Mouse (Mus musculus): ENCODE measurements around the gene A830005F24Rik.

A830005F24Rik gene

DNA sequence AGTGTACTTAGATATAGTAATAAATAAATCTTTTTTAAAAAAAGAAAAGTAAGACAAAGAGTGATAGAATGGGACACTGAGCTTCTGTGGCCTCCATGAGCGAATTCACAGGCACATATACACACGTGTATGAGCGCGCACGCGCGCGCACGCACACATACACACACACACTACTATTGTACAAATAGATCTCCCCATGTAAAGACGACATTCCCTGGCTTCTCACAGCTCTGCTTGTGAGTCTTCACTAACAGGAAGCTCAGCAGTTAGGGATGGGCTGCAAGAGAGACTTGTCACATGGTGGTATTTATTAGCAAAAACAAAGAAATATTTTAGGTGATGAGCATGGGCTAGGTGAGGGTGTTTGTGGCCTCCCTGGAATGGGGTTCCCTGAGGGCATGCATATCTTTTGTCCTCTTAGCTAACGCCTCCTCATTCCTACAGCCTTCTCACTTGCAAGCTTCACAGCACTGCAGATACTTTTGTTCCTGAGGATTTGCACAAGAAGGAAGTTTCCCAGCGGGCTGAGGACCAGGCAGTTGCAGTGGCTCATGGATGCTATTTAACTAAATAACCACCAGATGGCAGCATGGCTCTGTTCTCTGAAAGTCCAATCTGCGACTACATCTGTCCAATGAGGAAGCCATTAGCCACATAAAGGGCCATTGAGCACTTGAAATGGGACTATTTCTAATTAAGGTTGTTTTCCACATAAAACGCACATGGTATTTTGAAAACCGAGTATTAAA, 14.9 kb downstream of the A830005F24Rik start:
- H3K27me3 ChIP-seq (ENCODE audit: control insufficient read depth, insufficient read depth, low read length, poor library complexity, severe bottlenecking), result no peaks in the 10 kb centered on the region
- peak; percentile 88 for DNase-seq (ENCODE audit: low read depth, low spot score)

GRCm38 (mm10) chr13:48529028-48529427, 15.7 kb downstream of the A830005F24Rik start:
- Histone ChIP-seq H3K36me3 (ENCODE audit: control insufficient read depth, insufficient read depth, low read length, poor library complexity, severe bottlenecking) (no peaks in the 10 kb centered on the region), H3K27me3 (ENCODE audit: control insufficient read depth, insufficient read depth, low read length, poor library complexity, severe bottlenecking) (no peaks in the 10 kb centered on the region)
- no peak for DNase-seq (ENCODE audit: low read depth, low spot score)

More for the DNA sequence above, 14.9 kb downstream of the A830005F24Rik start:
- H3K36me3 ChIP-seq (ENCODE audit: control insufficient read depth, insufficient read depth, low read length, poor library complexity, severe bottlenecking), result no peaks in the 10 kb centered on the region

GRCm38 (mm10) chr13:48530685-48531084, 17.3 kb downstream of the A830005F24Rik start:
- DNase-seq (ENCODE audit: low read depth, low spot score), result no peak
- H3K36me3 ChIP-seq (ENCODE audit: control insufficient read depth, insufficient read depth, low read length, poor library complexity, severe bottlenecking), result no peaks in the 10 kb centered on the region

DNA sequence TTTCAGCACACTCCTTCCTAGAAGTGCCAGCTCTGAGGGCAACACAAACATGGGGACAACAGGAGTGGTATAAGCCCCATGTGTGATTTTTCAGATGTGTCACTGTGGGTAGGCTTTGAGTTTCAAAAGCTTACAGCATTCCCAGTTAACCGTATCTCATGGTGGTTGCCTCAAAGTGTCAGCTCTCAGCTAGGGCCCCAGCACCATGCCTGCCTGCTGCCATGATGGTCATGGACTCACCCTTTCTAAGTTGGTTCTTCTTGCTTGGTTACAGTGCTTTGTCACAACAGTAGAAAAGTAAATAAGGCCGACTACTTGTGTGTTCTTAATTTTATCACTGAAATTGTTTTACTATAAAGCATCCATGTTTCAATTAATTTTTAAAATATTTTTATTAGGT, 18.1 kb downstream of the A830005F24Rik start:
- Histone ChIP-seq H3K27me3 (ENCODE audit: control insufficient read depth, insufficient read depth, low read length, poor library complexity, severe bottlenecking) (no peaks in the 10 kb centered on the region), H3K36me3 (ENCODE audit: control insufficient read depth, insufficient read depth, low read length, poor library complexity, severe bottlenecking) (no peaks in the 10 kb centered on the region)
- DNase-seq (ENCODE audit: low read depth, low spot score), result no peak

More at GRCm38 (mm10) chr13:48530685-48531084, 17.3 kb downstream of the A830005F24Rik start:
- H3K27me3 ChIP-seq (ENCODE audit: control insufficient read depth, insufficient read depth, low read length, poor library complexity, severe bottlenecking), result no peaks in the 10 kb centered on the region

GRCm38 (mm10) chr13:48533441-48533840, 20.1 kb downstream of the A830005F24Rik start:
- Histone ChIP-seq H3K36me3 (ENCODE audit: control insufficient read depth, insufficient read depth, low read length, poor library complexity, severe bottlenecking) (peaks cover 4% of the 10 kb centered on the region; the same call in 1 of the 2 replicates), H3K27me3 (ENCODE audit: control insufficient read depth, insufficient read depth, low read length, poor library complexity, severe bottlenecking) (no peaks in the 10 kb centered on the region)
- no peak for DNase-seq (ENCODE audit: low read depth, low spot score)

- Histone ChIP-seq H3K36me3 (ENCODE audit: control insufficient read depth, insufficient read depth, low read length, poor library complexity, severe bottlenecking) (peaks cover 4% of the 10 kb centered on the region; the same call in 1 of the 2 replicates), H3K27me3 (ENCODE audit: control insufficient read depth, insufficient read depth, low read length, poor library complexity, severe bottlenecking) (no peaks in the 10 kb centered on the region)
- DNase-seq (ENCODE audit: low read depth, low spot score), result no peak
Measured at GRCm38 (mm10) chr13:48540488-48540887, 27.1 kb downstream of the A830005F24Rik start.

DNA sequence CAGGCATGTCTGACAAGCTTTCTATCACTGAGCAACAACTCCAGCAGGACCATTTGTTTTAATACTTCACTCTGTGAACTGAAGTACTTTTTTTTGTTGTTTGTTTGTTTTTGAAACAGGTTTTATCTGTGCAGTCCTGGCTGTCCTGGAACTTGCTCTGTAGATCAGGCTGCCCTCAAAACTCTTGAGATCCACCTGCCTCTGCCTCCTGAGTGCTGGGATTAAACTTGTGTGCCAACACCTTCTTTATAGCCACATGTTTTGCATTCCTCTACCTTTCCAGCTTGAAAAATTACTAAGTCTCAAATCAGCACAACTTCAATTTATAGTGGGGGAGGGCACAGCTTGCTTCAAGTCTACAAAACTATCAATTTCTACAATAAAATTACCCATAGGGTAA, 31.0 kb downstream of the A830005F24Rik start:
- Histone ChIP-seq H3K27me3 (ENCODE audit: control insufficient read depth, insufficient read depth, low read length, poor library complexity, severe bottlenecking) (no peaks in the 10 kb centered on the region), H3K36me3 (ENCODE audit: control insufficient read depth, insufficient read depth, low read length, poor library complexity, severe bottlenecking) (no peaks in the 10 kb centered on the region)
- no peak for DNase-seq (ENCODE audit: low read depth, low spot score)

DNA sequence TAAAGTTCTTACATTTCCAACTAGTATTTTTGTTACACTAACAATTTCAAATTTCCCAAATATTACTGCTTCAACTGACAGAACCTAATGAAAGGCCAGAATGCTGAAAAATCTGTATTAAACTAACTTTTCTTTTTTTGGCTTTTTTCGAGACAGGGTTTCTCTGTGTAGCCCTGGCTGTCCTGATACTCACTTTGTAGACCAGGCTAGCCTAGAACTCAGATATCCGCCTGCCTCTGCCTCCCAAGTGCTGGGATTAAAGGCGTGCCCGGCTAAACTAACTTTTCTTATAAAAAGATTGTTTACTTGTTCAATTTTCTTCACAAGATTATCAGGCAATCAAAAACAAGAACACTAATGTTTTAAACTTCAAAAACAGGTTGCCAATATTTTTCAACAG, 31.5 kb downstream of the A830005F24Rik start:
- DNase-seq (ENCODE audit: low read depth, low spot score), result no peak

GRCm38 (mm10) chr13:48545476-48546281, 32.3 kb downstream of the A830005F24Rik start:
- no peaks in the 10 kb centered on the region for H3K36me3 ChIP-seq (ENCODE audit: control insufficient read depth, insufficient read depth, low read length, poor library complexity, severe bottlenecking)
- H3K27me3 ChIP-seq (ENCODE audit: control insufficient read depth, insufficient read depth, low read length, poor library complexity, severe bottlenecking), result no peaks in the 10 kb centered on the region
- DNase-seq (ENCODE audit: low read depth, low spot score), result peak; percentile 99

More for the DNA sequence above, 31.5 kb downstream of the A830005F24Rik start:
- Histone ChIP-seq H3K27me3 (ENCODE audit: control insufficient read depth, insufficient read depth, low read length, poor library complexity, severe bottlenecking) (no peaks in the 10 kb centered on the region), H3K36me3 (ENCODE audit: control insufficient read depth, insufficient read depth, low read length, poor library complexity, severe bottlenecking) (no peaks in the 10 kb centered on the region)

- Histone ChIP-seq H3K27me3 (ENCODE audit: control insufficient read depth, insufficient read depth, low read length, poor library complexity, severe bottlenecking) (no peaks in the 10 kb centered on the region), H3K36me3 (ENCODE audit: control insufficient read depth, insufficient read depth, low read length, poor library complexity, severe bottlenecking) (no peaks in the 10 kb centered on the region)
Measured at GRCm38 (mm10) chr13:48546330-48546917, 33.1 kb downstream of the A830005F24Rik start.

GRCm38 (mm10) chr13:48547623-48548022, 34.3 kb downstream of the A830005F24Rik start:
- H3K36me3 ChIP-seq (ENCODE audit: control insufficient read depth, insufficient read depth, low read length, poor library complexity, severe bottlenecking), result no peaks in the 10 kb centered on the region
- no peak for DNase-seq (ENCODE audit: low read depth, low spot score)
- no peaks in the 10 kb centered on the region for H3K27me3 ChIP-seq (ENCODE audit: control insufficient read depth, insufficient read depth, low read length, poor library complexity, severe bottlenecking)

More at GRCm38 (mm10) chr13:48546330-48546917, 33.1 kb downstream of the A830005F24Rik start:
- DNase-seq (ENCODE audit: low read depth, low spot score), result peak; percentile 99

GRCm38 (mm10) chr13:48548296-48548695, 34.9 kb downstream of the A830005F24Rik start:
- H3K36me3 ChIP-seq (ENCODE audit: control insufficient read depth, insufficient read depth, low read length, poor library complexity, severe bottlenecking), result no peaks in the 10 kb centered on the region
- no peak for DNase-seq (ENCODE audit: low read depth, low spot score)
- H3K27me3 ChIP-seq (ENCODE audit: control insufficient read depth, insufficient read depth, low read length, poor library complexity, severe bottlenecking), result no peaks in the 10 kb centered on the region

GRCm38 (mm10) chr13:48552181-48553090, 39.1 kb downstream of the A830005F24Rik start:
- no peak for DNase-seq (ENCODE audit: low read depth, low spot score)
- Histone ChIP-seq H3K27me3 (ENCODE audit: control insufficient read depth, insufficient read depth, low read length, poor library complexity, severe bottlenecking) (no peaks in the 10 kb centered on the region), H3K36me3 (ENCODE audit: control insufficient read depth, insufficient read depth, low read length, poor library complexity, severe bottlenecking) (no peaks in the 10 kb centered on the region)

GRCm38 (mm10) chr13:48553511-48553910, 40.1 kb downstream of the A830005F24Rik start:
- no peak for DNase-seq (ENCODE audit: low read depth, low spot score)
- Histone ChIP-seq H3K27me3 (ENCODE audit: control insufficient read depth, insufficient read depth, low read length, poor library complexity, severe bottlenecking) (no peaks in the 10 kb centered on the region), H3K36me3 (ENCODE audit: control insufficient read depth, insufficient read depth, low read length, poor library complexity, severe bottlenecking) (no peaks in the 10 kb centered on the region)

Measured in splenic B cell, adult 2 months (primary cell).